Comparison of ENCODE assay signal across 21 mouse cellular contexts in genomic region chr5:119795376-119795775, GRCm38 (mm10). TPM values are rescaled to one million over a fixed set of nuclear protein-coding genes. Genes with fewer than 3 reads are reported as not detected.
A peak's percentile ranks its signal among the peaks of the same experiment; 100 is the strongest.
DNase-seq lines count a peak whose midpoint lies in the region; ATAC-seq lines count a peak whose summit lies in the region.
"Had no signal": no experiment of that assay in that cellular context is flagged by ENCODE, and none has a peak within 500 bp of the region (broad histone marks: within the 10 kb centered on the region; RNA-seq: fewer than 3 reads in every experiment).

No protein-coding gene starts in this region.

- no peak for DNase-seq in heart, adult 9 months (ENCODE audit: low spot score in 2 of 2)
- DNase-seq in heart, postnatal 4 days = no peak
- peak; percentile 65 for DNase-seq in limb, embryonic 10.5 days (ENCODE audit: low spot score)
- peak; percentile 38 for DNase-seq in limb, embryonic 11.5 days (ENCODE audit: low spot score)
- DNase-seq: adrenal gland, adult 2 months; adrenal gland, postnatal 36 days; cerebellum, adult 2 months; cerebellum, postnatal 10 days; forebrain, postnatal 0 days; gastrocnemius, postnatal 14 days; kidney, adult 18-20 months had no signal

- peaks cover 79% of the 10 kb centered on the region for H3K27me3 ChIP-seq in heart, embryonic 12.5 days (replicated peaks)
- H3K27me3 ChIP-seq in heart, embryonic 16.5 days (ENCODE audit: control insufficient read depth, insufficient read depth, low read length) = peaks cover 54% of the 10 kb centered on the region
- peaks cover 88% of the 10 kb centered on the region for H3K27me3 ChIP-seq in limb, embryonic 10.5 days (ENCODE audit: low read depth, poor library complexity, severe bottlenecking)
- peaks cover 65% of the 10 kb centered on the region for H3K27me3 ChIP-seq in limb, embryonic 11.5 days (ENCODE audit: control insufficient read depth, insufficient read depth, low read length)
- peaks cover 78% of the 10 kb centered on the region for H3K27me3 ChIP-seq in kidney, embryonic 14.5 days (ENCODE audit: control insufficient read depth, insufficient read depth, low read length)

- no peaks in the 10 kb centered on the region for H3K36me3 ChIP-seq in heart, embryonic 12.5 days
- no peaks in the 10 kb centered on the region for H3K36me3 ChIP-seq in heart, embryonic 16.5 days (ENCODE audit: control insufficient read depth, insufficient read depth)
- 0 out of 2 replicates have a peak, but pooled peaks cover under 1% of the 10 kb centered on the region for H3K36me3 ChIP-seq in limb, embryonic 10.5 days
- no peaks in the 10 kb centered on the region for H3K36me3 ChIP-seq in limb, embryonic 11.5 days (ENCODE audit: control insufficient read depth, insufficient read depth, low read length)
- no peaks in the 10 kb centered on the region for H3K36me3 ChIP-seq in kidney, embryonic 14.5 days (ENCODE audit: control insufficient read depth, insufficient read depth, low read length)
- H3K36me3 ChIP-seq: embryonic facial prominence, embryonic 10.5 days; hindbrain, embryonic 12.5 days; intestine, embryonic 15.5 days; kidney, embryonic 15.5 days had no signal

- no peak overlapping the region for H3K9ac ChIP-seq in heart, embryonic 12.5 days
- H3K9ac ChIP-seq in heart, embryonic 16.5 days (ENCODE audit: low read length) = no peak overlapping the region
- H3K9ac ChIP-seq in limb, embryonic 11.5 days (ENCODE audit: low read length) = no peak overlapping the region; the same call in 1 of the 2 replicates
- H3K9ac ChIP-seq in kidney, embryonic 14.5 days (ENCODE audit: low read depth, low read length) = no peak overlapping the region
- H3K9ac ChIP-seq: forebrain, embryonic 13.5 days; forebrain, postnatal 0 days; hindbrain, embryonic 12.5 days; intestine, embryonic 15.5 days; kidney, embryonic 15.5 days had no signal

- no peaks in the 10 kb centered on the region for H3K9me3 ChIP-seq in heart, embryonic 12.5 days (replicated peaks)
- H3K9me3 ChIP-seq in heart, embryonic 16.5 days (replicated peaks; ENCODE audit: control insufficient read depth, low read length) = no peaks in the 10 kb centered on the region
- H3K9me3 ChIP-seq in limb, embryonic 10.5 days (replicated peaks) = no peaks in the 10 kb centered on the region
- H3K9me3 ChIP-seq in limb, embryonic 11.5 days (ENCODE audit: control insufficient read depth, low read length) = no peaks in the 10 kb centered on the region
- no peaks in the 10 kb centered on the region for H3K9me3 ChIP-seq in kidney, embryonic 14.5 days (ENCODE audit: control insufficient read depth, low read length)
- H3K9me3 ChIP-seq: embryonic facial prominence, embryonic 10.5 days; forebrain, embryonic 13.5 days; hindbrain, embryonic 12.5 days; intestine, embryonic 15.5 days; kidney, embryonic 15.5 days had no signal

- no peak overlapping the region for H3K4me3 ChIP-seq in heart, embryonic 12.5 days
- H3K4me3 ChIP-seq in heart, embryonic 16.5 days (ENCODE audit: low read length) = no peak overlapping the region
- H3K4me3 ChIP-seq in limb, embryonic 10.5 days = peak overlapping the region; percentile 69
- no peak overlapping the region for H3K4me3 ChIP-seq in limb, embryonic 11.5 days (ENCODE audit: low read depth, low read length)
- no peak overlapping the region for H3K4me3 ChIP-seq in kidney, embryonic 14.5 days (ENCODE audit: low read length)
- H3K4me3 ChIP-seq: embryonic facial prominence, embryonic 10.5 days; forebrain, embryonic 13.5 days; hindbrain, embryonic 12.5 days; intestine, embryonic 15.5 days; kidney, embryonic 15.5 days had no signal

- H3K4me2 ChIP-seq in heart, embryonic 12.5 days = no peak overlapping the region
- no peak overlapping the region for H3K4me2 ChIP-seq in heart, embryonic 16.5 days (ENCODE audit: low read depth, low read length)
- H3K4me2 ChIP-seq in limb, embryonic 11.5 days (ENCODE audit: low read depth, severe bottlenecking) = no peak overlapping the region; the same call in 1 of the 2 replicates
- H3K4me2 ChIP-seq in kidney, embryonic 14.5 days (replicated peaks; ENCODE audit: low read depth, low read length) = no peak overlapping the region
- H3K4me2 ChIP-seq: forebrain, embryonic 13.5 days; hindbrain, embryonic 12.5 days; intestine, embryonic 15.5 days; kidney, embryonic 15.5 days had no signal

- 10% methylated on average over 6 of the region's 6 CpGs for WGBS in heart, embryonic 12.5 days
- 19% methylated on average over 6 of the region's 6 CpGs for WGBS in heart, embryonic 16.5 days
- under 1% methylated on average over 6 of the region's 6 CpGs for WGBS in limb, embryonic 10.5 days
- 2% methylated on average over 6 of the region's 6 CpGs for WGBS in limb, embryonic 11.5 days
- 0% methylated on average over 6 of the region's 6 CpGs for WGBS in kidney, embryonic 14.5 days

- peaks cover 36% of the 10 kb centered on the region for H3K4me1 ChIP-seq in heart, embryonic 12.5 days (replicated peaks)
- no peaks in the 10 kb centered on the region for H3K4me1 ChIP-seq in heart, embryonic 16.5 days (ENCODE audit: control insufficient read depth, insufficient read depth, low read length)
- H3K4me1 ChIP-seq in limb, embryonic 10.5 days = peaks cover 67% of the 10 kb centered on the region
- H3K4me1 ChIP-seq in limb, embryonic 11.5 days (ENCODE audit: control insufficient read depth, insufficient read depth, low read length) = no peaks in the 10 kb centered on the region; the same call in 1 of the 2 replicates
- H3K4me1 ChIP-seq in kidney, embryonic 14.5 days (ENCODE audit: control insufficient read depth, insufficient read depth, low read length) = no peaks in the 10 kb centered on the region
- H3K4me1 ChIP-seq: forebrain, embryonic 13.5 days; hindbrain, embryonic 12.5 days; intestine, embryonic 15.5 days; kidney, embryonic 15.5 days had no signal

- ATAC-seq in heart, embryonic 12.5 days (ENCODE audit: insufficient number of reproducible peaks, low FRiP score) = no peak
- no peak for ATAC-seq in heart, embryonic 16.5 days (replicated peaks; ENCODE audit: extremely low read depth, insufficient read depth, low FRiP score)
- no peak for ATAC-seq in limb, embryonic 11.5 days (ENCODE audit: insufficient number of reproducible peaks, low FRiP score, low TSS enrichment, low read depth)
- no peak for ATAC-seq in kidney, embryonic 14.5 days (ENCODE audit: low FRiP score, low TSS enrichment)
- ATAC-seq: forebrain, embryonic 13.5 days; forebrain, postnatal 0 days; hindbrain, postnatal 0 days; intestine, embryonic 15.5 days had no signal

- peak overlapping the region; percentile 76 for H3K27ac ChIP-seq in heart, embryonic 12.5 days (ENCODE audit: poor library complexity, severe bottlenecking)
- H3K27ac ChIP-seq in heart, embryonic 16.5 days (ENCODE audit: low read length) = peak overlapping the region; percentile 30
- peak overlapping the region; percentile 98 for H3K27ac ChIP-seq in limb, embryonic 10.5 days
- H3K27ac ChIP-seq in limb, embryonic 11.5 days (replicated peaks; ENCODE audit: low read depth, low read length) = no peak overlapping the region; the same call in 1 of the 2 replicates
- no peak overlapping the region for H3K27ac ChIP-seq in kidney, embryonic 14.5 days (ENCODE audit: low read depth, low read length)
- H3K27ac ChIP-seq: embryonic facial prominence, embryonic 10.5 days; forebrain, embryonic 13.5 days; hindbrain, embryonic 12.5 days; hindbrain, postnatal 0 days; intestine, embryonic 15.5 days; kidney, embryonic 15.5 days had no signal

RNA-seq across cellular contexts. Expression of gene Tbx5, which starts 37.1 kb away (rescaled TPM):
- polyA plus RNA-seq in heart, embryonic 12.5 days (2016; fragmentation: Nextera tagmentation; extraction: Ambion mirVana) = 42.6 and 45.6 TPM in 2 replicates
- polyA plus RNA-seq in heart, embryonic 16.5 days (2015; fragmentation: Nextera tagmentation; extraction: Ambion mirVana) = 30.5 and 36.3 TPM in 2 replicates
- total RNA-seq in heart, postnatal 4 days (2021) = 10 to 100 TPM; 36.3 to 36.6 TPM
- polyA plus RNA-seq in limb, embryonic 10.5 days (2016; fragmentation: Nextera tagmentation; extraction: Ambion mirVana) = 35.6 and 39.1 TPM in 2 replicates
- polyA plus RNA-seq in limb, embryonic 11.5 days (2014; fragmentation: Nextera tagmentation; extraction: Ambion mirVana) = 34.3 and 40.5 TPM in 2 replicates
- not detected in 2 replicates for polyA plus RNA-seq in kidney, embryonic 14.5 days (2014; fragmentation: Nextera tagmentation; extraction: Ambion mirVana)
- total RNA-seq: ES-E14; hindbrain, postnatal 0 days had no signal
- polyA plus RNA-seq: cerebellum, adult 2 months; forebrain, postnatal 0 days had no signal

Comparison
In these comparisons a context has a peak if more than half of its experiments do, and no peak if none do; other contexts are left out.
1. H3K27ac ChIP-seq: peak in heart, embryonic 12.5 days (single experiment), heart, embryonic 16.5 days (single experiment) and limb, embryonic 10.5 days (single experiment); none in limb, embryonic 11.5 days (single experiment) and kidney, embryonic 14.5 days (single experiment).
2. DNase-seq: peak in limb, embryonic 10.5 days (single experiment) and limb, embryonic 11.5 days (single experiment); none in heart, adult 9 months (0 of 2) and heart, postnatal 4 days (single experiment).
3. RNA of gene Tbx5, which starts 37.1 kb away (polyA plus RNA-seq): 42.6 to 45.6 TPM in heart, embryonic 12.5 days, 30.5 to 36.3 TPM in heart, embryonic 16.5 days, 35.6 to 39.1 TPM in limb, embryonic 10.5 days and 34.3 to 40.5 TPM in limb, embryonic 11.5 days; not detected in kidney, embryonic 14.5 days; every median in the first group is over 10 times any median in the second.